Comparison of ENCODE assay signal across 8 mouse cellular contexts in the genomic region with DNA sequence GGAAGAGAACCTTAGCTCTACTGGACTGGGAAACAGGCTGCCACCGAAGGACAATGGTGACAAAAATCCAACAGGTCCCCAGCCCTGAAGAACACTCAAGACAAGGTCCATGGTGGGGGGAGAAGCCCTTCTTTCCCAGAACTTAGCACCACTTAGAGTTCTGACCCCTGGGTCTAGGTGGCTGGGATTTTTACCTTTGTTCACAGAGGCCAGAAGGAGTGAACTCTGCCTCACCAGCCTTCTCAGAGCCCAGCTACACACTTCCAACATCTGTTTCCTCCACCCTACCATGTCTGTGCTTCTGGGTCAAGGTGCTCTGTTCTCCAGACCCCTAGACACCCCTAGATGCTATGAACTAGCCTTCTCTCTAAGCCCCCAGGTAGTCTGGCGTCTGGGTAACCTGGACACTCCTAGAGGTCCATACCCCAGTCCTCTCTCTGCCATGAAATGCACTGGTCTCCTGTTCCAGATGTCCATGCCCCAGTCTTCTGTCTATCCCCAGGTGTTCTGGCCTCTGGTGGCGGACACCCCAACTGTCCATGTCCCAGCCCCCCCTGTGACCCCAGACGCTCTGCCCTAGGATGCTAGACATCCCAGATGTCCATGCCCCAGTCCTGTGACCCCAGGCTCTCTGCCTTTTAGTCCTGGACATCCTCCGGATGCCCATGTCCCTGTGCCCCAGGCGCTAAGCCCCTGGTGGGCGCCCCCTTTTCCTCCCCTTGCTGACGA. TPM values are rescaled to one million over a fixed set of nuclear protein-coding genes. Genes with fewer than 3 reads are reported as not detected.
A peak's percentile ranks its signal among the peaks of the same experiment; 100 is the strongest.
DNase-seq lines count a peak whose midpoint lies in the region; ATAC-seq and TF ChIP-seq lines count a peak whose summit lies in the region.

No protein-coding gene starts in this region.

- no peaks in the 10 kb centered on the region for H3K36me3 ChIP-seq in lung, postnatal 0 days (ENCODE audit: insufficient read depth, low read length)
- peaks cover 8% of the 10 kb centered on the region; the same call in 1 of the 2 replicates for H3K36me3 ChIP-seq in embryonic facial prominence, embryonic 14.5 days (ENCODE audit: control insufficient read depth, insufficient read depth, low read length)
- peaks cover 4% of the 10 kb centered on the region; the same call in 1 of the 2 replicates for H3K36me3 ChIP-seq in intestine, embryonic 16.5 days (ENCODE audit: control insufficient read depth, insufficient read depth, low read length)
- peaks cover 4% of the 10 kb centered on the region; the same call in 1 of the 2 replicates for H3K36me3 ChIP-seq in midbrain, embryonic 15.5 days (replicated peaks)

- peak overlapping the region; percentile 84 for H3K9ac ChIP-seq in lung, postnatal 0 days (replicated peaks; ENCODE audit: low read depth)
- peak overlapping the region; percentile 88 for H3K9ac ChIP-seq in embryonic facial prominence, embryonic 14.5 days (ENCODE audit: low read depth, low read length)
- peak overlapping the region; percentile 94 for H3K9ac ChIP-seq in intestine, embryonic 16.5 days (ENCODE audit: low read depth, low read length)
- H3K9ac ChIP-seq in midbrain, embryonic 15.5 days, result peak overlapping the region; percentile 75

- intact Hi-C loops in gastrocnemius, postnatal 36 days (cut with DNase I), result no loop called here

- no peak for TF ChIP-seq EP300 in lung, postnatal 0 days (IDR thresholded peaks at IDR 0.05)

- peak; percentile 1 for ATAC-seq in lung, postnatal 0 days
- ATAC-seq in embryonic facial prominence, embryonic 14.5 days (ENCODE audit: low read depth), result peak; percentile 3; the same call in 1 of the 2 replicates
- ATAC-seq in intestine, embryonic 16.5 days, result peak; percentile 12
- ATAC-seq in midbrain, embryonic 15.5 days (replicated peaks), result peak; percentile 51

- no peaks in the 10 kb centered on the region for H3K9me3 ChIP-seq in lung, postnatal 0 days (ENCODE audit: low read length)
- no peaks in the 10 kb centered on the region for H3K9me3 ChIP-seq in embryonic facial prominence, embryonic 14.5 days (ENCODE audit: control insufficient read depth, low read length)
- no peaks in the 10 kb centered on the region for H3K9me3 ChIP-seq in intestine, embryonic 16.5 days (ENCODE audit: control insufficient read depth, low read length)
- H3K9me3 ChIP-seq in midbrain, embryonic 15.5 days, result no peaks in the 10 kb centered on the region

- peaks cover 8% of the 10 kb centered on the region for H3K4me1 ChIP-seq in lung, postnatal 0 days (ENCODE audit: insufficient read depth, low read depth, low read length)
- H3K4me1 ChIP-seq in embryonic facial prominence, embryonic 14.5 days (ENCODE audit: control insufficient read depth, insufficient read depth, low read length), result peaks cover 9% of the 10 kb centered on the region
- peaks cover 21% of the 10 kb centered on the region; the same call in 1 of the 2 replicates for H3K4me1 ChIP-seq in intestine, embryonic 16.5 days (ENCODE audit: control insufficient read depth, insufficient read depth, low read length)
- H3K4me1 ChIP-seq in midbrain, embryonic 15.5 days, result peaks cover 17% of the 10 kb centered on the region

- peak overlapping the region; percentile 91 for H3K4me3 ChIP-seq in lung, postnatal 0 days (ENCODE audit: low read depth, low read length)
- H3K4me3 ChIP-seq in embryonic facial prominence, embryonic 14.5 days (ENCODE audit: low read depth, low read length), result peak overlapping the region; percentile 88
- H3K4me3 ChIP-seq in intestine, embryonic 16.5 days (ENCODE audit: low read length), result peak overlapping the region; percentile 87
- H3K4me3 ChIP-seq in midbrain, embryonic 15.5 days, result peak overlapping the region; percentile 77

- no peaks in the 10 kb centered on the region for H3K27me3 ChIP-seq in lung, postnatal 0 days (replicated peaks; ENCODE audit: insufficient read depth, low read length)
- H3K27me3 ChIP-seq in embryonic facial prominence, embryonic 14.5 days (replicated peaks; ENCODE audit: control insufficient read depth, insufficient read depth, low read length), result no peaks in the 10 kb centered on the region
- no peaks in the 10 kb centered on the region for H3K27me3 ChIP-seq in intestine, embryonic 16.5 days (replicated peaks; ENCODE audit: control insufficient read depth, insufficient read depth, low read length)
- no peaks in the 10 kb centered on the region for H3K27me3 ChIP-seq in midbrain, embryonic 15.5 days (replicated peaks)

- H3K27ac ChIP-seq in lung, postnatal 0 days (ENCODE audit: low read length), result peak overlapping the region; percentile 78
- H3K27ac ChIP-seq in embryonic facial prominence, embryonic 14.5 days (replicated peaks; ENCODE audit: low read depth, low read length), result peak overlapping the region; percentile 64
- H3K27ac ChIP-seq in intestine, embryonic 16.5 days (ENCODE audit: low read length), result peak overlapping the region; percentile 80
- H3K27ac ChIP-seq in midbrain, embryonic 15.5 days, result peak overlapping the region; percentile 76

- TF ChIP-seq CTCF in lung, postnatal 0 days (IDR thresholded peaks at IDR 0.05), result no peak

- no peak for DNase-seq in lung, postnatal 0 days (ENCODE audit: low spot score)
- no peak for DNase-seq in lung, adult 18-20 months
- DNase-seq in embryonic facial prominence, embryonic 14.5 days (ENCODE audit: low spot score), result no peak
- DNase-seq in gastrocnemius, postnatal 36 days, result no peak
- DNase-seq in embryo, embryonic 10 days (ENCODE audit: low spot score), result no peak
- no peak for DNase-seq in urinary bladder, adult 2 months (ENCODE audit: low spot score)

- 11% methylated on average over 8 of the region's 8 CpGs for WGBS in lung, postnatal 0 days
- 15% methylated on average over 8 of the region's 8 CpGs for WGBS in embryonic facial prominence, embryonic 14.5 days
- WGBS in intestine, embryonic 16.5 days, result 13% methylated on average over 8 of the region's 8 CpGs
- WGBS in midbrain, embryonic 15.5 days, result 17% methylated on average over 8 of the region's 8 CpGs

- peak overlapping the region; percentile 89 for H3K4me2 ChIP-seq in lung, postnatal 0 days (replicated peaks; ENCODE audit: low read depth, low read length)
- peak overlapping the region; percentile 72 for H3K4me2 ChIP-seq in embryonic facial prominence, embryonic 14.5 days (ENCODE audit: low read depth, low read length)
- peak overlapping the region; percentile 80 for H3K4me2 ChIP-seq in intestine, embryonic 16.5 days (ENCODE audit: low read depth, low read length)
- peak overlapping the region; percentile 78 for H3K4me2 ChIP-seq in midbrain, embryonic 15.5 days

RNA-seq across cellular contexts. Expression of a gene that starts 0.7 kb away (rescaled TPM):
- 41.1 and 44.2 TPM in 2 replicates for polyA plus RNA-seq in lung, postnatal 0 days (2015; fragmentation: Nextera tagmentation; extraction: Ambion mirVana)
- polyA plus RNA-seq in embryonic facial prominence, embryonic 14.5 days (2014; fragmentation: Nextera tagmentation; extraction: Ambion mirVana), result 57.0 and 63.3 TPM in 2 replicates
- polyA plus RNA-seq in intestine, embryonic 16.5 days (2015; fragmentation: Nextera tagmentation; extraction: Ambion mirVana), result 77.9 and 86.6 TPM in 2 replicates
- 44.4 and 45.1 TPM in 2 replicates for polyA plus RNA-seq in midbrain, embryonic 15.5 days (2015; fragmentation: Nextera tagmentation; extraction: Ambion mirVana)
- total RNA-seq in gastrocnemius, postnatal 36 days (2021), result 1 to 10 TPM; 5.7 to 6.1 TPM
- polyA plus RNA-seq in urinary bladder, adult 2 months (2012; rRNA removed), result 68.2 and 69.5 TPM in 2 replicates

Comparison
In these comparisons a context has a peak if more than half of its experiments do, and no peak if none do; other contexts are left out.
1. ATAC-seq: peak in every context shown above with its lines; median percentile 51 in midbrain, embryonic 15.5 days; 12 in intestine, embryonic 16.5 days; 3 in embryonic facial prominence, embryonic 14.5 days; 1 in lung, postnatal 0 days.